Mouse (Mus musculus) heart, embryonic 14.5 days (tissue): Measurements from ENCODE around the gene Fam76a. TPM values are rescaled to one million over a fixed set of nuclear protein-coding genes. Genes with fewer than 3 reads are reported as not detected.

Experiments
- ATAC-seq: fragments of 200-750 bp; cut with Nextera tagmentation; 2 replicates; pipeline ENCODE4 v1.8.0; 2017; ENCODE audit warnings: low read depth, moderate TSS enrichment; ENCODE audit not compliant: insufficient number of reproducible peaks, insufficient read depth, low FRiP score
- H3K27ac ChIP-seq, 2 experiments: fragments of 200-500 bp in 1 of 2; fragments of 300-500 bp in 1 of 2; sonication (generic) in 1 of 2; replicated peaks in 1 of 2; 2 replicates each; pipeline ENCODE4 v1.5.1; 2012 to 2014; ENCODE audit warnings: low read depth in 2 of 2, low read length in 2 of 2, control low read depth in 1 of 2, mild to moderate bottlenecking in 1 of 2, mixed read lengths in 1 of 2; ENCODE audit not compliant: control insufficient read depth in 1 of 2, insufficient read depth in 1 of 2
- H3K27me3 ChIP-seq: fragments of 300-500 bp; sonication (generic); 2 replicates; pipeline ENCODE4 v1.6.1; 2014; ENCODE audit warnings: mild to moderate bottlenecking, low read length, control low read depth; ENCODE audit not compliant: control insufficient read depth, insufficient read depth
- H3K36me3 ChIP-seq: fragments of 300-500 bp; sonication (generic); 2 replicates; pipeline ENCODE4 v1.6.1; 2014; ENCODE audit warnings: mild to moderate bottlenecking, control low read depth, low read length, mixed read lengths; ENCODE audit not compliant: control insufficient read depth, insufficient read depth
- H3K4me1 ChIP-seq, 2 experiments: fragments of 200-500 bp in 1 of 2; fragments of 300-500 bp in 1 of 2; sonication (generic) in 1 of 2; 2 replicates each; pipeline ENCODE4 v1.6.1; 2012 to 2014; ENCODE audit warnings: low read length in 2 of 2, control low read depth in 1 of 2, mixed read lengths in 1 of 2; ENCODE audit not compliant: control insufficient read depth in 2 of 2, insufficient read depth in 2 of 2
- H3K4me2 ChIP-seq: fragments of 300-500 bp; sonication (generic); 2 replicates; pipeline ENCODE4 v1.6.1; 2014; ENCODE audit warnings: mild to moderate bottlenecking, low read length
- H3K4me3 ChIP-seq, 2 experiments: fragments of 200-500 bp in 1 of 2; fragments of 300-500 bp in 1 of 2; sonication (generic) in 1 of 2; 2 replicates each; pipeline ENCODE4 v1.5.1; 2012 to 2014; ENCODE audit warnings: low read length in 2 of 2, mild to moderate bottlenecking in 2 of 2, control low read depth in 1 of 2, low read depth in 1 of 2, moderate library complexity in 1 of 2; ENCODE audit not compliant: control insufficient read depth in 1 of 2, insufficient read depth in 1 of 2
- H3K9ac ChIP-seq: fragments of 300-500 bp; sonication (generic); 2 replicates; pipeline ENCODE4 v1.6.1; 2014; ENCODE audit warnings: mild to moderate bottlenecking, low read length
- H3K9me3 ChIP-seq: fragments of 300-500 bp; sonication (generic); 2 replicates; pipeline ENCODE4 v1.6.1; 2016; ENCODE audit warnings: low read length, control low read depth; ENCODE audit not compliant: control insufficient read depth
- WGBS: fragments of 180-500 bp; shearing (Covaris S2); extraction: QIAGEN DNeasy Blood & Tissue Kit; methylation state at CpG from one replicate; pipeline ENCODE4 v1.1.7; 2014; 5-methylcytosine and 5-hydroxymethylcytosine counted together
- polyA plus RNA-seq: library from polyadenylated mRNA; unstranded; fragments of >200 nt; fragmentation: Nextera tagmentation; extraction: Ambion mirVana; gene quantifications from 2 replicates; pipeline ENCODE4 v1.2.1, GENCODE M21; 2014

Fam76a gene
- polyA plus RNA-seq, 1 experiment from 2014 or later, result 44.9 TPM

DNA sequence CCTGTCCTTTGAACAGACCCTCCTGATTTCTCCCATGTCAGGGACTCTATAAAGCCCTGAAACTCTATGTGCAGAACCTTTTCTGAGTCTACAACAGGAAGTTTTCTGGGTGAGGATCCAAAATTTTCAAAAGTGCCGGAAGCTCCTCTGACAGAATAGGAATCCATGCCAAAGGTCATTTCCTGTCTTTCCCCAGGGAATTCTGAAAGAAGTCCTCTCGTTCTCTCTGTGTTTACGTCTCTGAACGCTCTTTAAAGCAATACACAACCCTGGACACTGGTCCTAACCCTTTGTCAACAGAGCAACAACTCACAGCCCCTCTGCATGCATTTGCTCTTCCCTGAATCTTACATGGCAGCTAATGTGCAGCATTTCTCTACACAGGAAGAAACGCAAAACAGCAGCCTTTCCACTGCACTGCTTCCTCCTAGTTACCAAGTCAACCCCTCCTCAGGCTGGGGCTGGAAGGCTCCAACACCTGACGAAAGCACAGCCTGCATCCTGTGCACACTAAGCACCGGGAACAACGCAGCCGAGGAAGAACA is 17.5 kb downstream of the Fam76a start:
- Histone ChIP-seq H3K4me2 (0 out of 2 replicates have a peak overlapping the region, but pooled peaks have one; percentile 21), H3K27ac (peak overlapping the region; percentile 53)
- 61% methylated on average over 9 of the region's 9 CpGs for WGBS

DNA sequence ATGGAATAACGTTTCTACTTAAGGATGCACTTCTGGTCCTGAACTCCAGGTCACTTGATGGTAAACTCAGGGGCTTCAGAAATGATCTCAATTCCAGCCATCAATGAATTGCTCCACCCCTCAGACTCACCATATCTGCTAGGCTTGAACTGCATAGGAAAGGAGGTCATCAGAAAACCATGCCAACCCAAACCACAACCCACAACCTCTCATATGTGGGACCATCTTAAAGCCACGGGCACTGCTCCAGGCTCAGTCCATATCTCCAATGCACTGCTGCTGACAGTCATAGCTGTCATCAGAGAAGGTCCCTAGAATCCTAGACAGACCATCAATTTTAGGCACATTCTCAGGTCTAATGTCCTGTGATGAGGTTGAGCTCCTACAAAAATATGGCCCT is 18.3 kb downstream of the Fam76a start:
- no peak for ATAC-seq
- Histone ChIP-seq H3K27me3 (no peaks in the 10 kb centered on the region), H3K4me1 (peaks cover 4 to 5% of the 10 kb centered on the region in 2 experiments; a peak in 1 of 4 replicates), H3K9ac (no peak overlapping the region), H3K27ac (peak overlapping the region in 1 of 2 experiments; percentile 53; a peak in 1 of 4 replicates), H3K9me3 (no peaks in the 10 kb centered on the region), H3K4me2 (no peak overlapping the region), H3K36me3 (peaks cover 78% of the 10 kb centered on the region), H3K4me3 (no peak overlapping the region)
- 74% methylated on average over 2 of the region's 2 CpGs for WGBS

More for the DNA sequence above, 17.5 kb downstream of the Fam76a start:
- Histone ChIP-seq H3K9me3 (no peaks in the 10 kb centered on the region), H3K9ac (no peak overlapping the region), H3K36me3 (peaks cover 85% of the 10 kb centered on the region), H3K4me3 (no peak overlapping the region), H3K4me1 (peaks cover 4 to 5% of the 10 kb centered on the region in 2 experiments; a peak in 1 of 4 replicates), H3K27me3 (no peaks in the 10 kb centered on the region)
- no peak for ATAC-seq

DNA sequence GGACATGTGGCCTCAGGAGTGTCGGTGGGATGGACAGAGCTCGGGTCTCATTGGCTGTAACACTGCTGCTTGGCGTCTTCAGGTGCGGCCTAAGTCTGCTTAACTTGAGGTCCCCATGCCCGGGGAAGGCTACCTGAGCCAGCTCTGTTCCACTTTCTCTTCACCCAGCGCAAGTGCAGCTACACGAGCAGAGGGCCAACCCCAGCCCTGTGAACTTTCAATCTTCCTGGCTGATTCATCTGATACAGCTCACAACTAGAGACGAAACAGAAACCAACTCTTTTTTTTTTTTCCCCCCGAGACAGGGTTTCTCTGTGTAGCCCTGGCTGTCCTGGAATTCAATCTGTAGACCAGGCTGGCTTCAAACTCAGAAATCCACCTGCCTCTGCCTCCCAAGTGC is 24.2 kb downstream of the Fam76a start:
- H3K36me3 ChIP-seq, result peaks cover 31% of the 10 kb centered on the region
- H3K4me3 ChIP-seq, result no peak overlapping the region
- WGBS, result 76% methylated on average over 9 of the region's 9 CpGs
- 0 out of 2 replicates have a peak, but pooled peaks cover 7% of the 10 kb centered on the region for H3K27me3 ChIP-seq
- H3K4me2 ChIP-seq, result no peak overlapping the region
- peaks cover 0 to 2% of the 10 kb centered on the region in 2 experiments; a peak in 1 of 4 replicates for H3K4me1 ChIP-seq
- no peak for ATAC-seq
- H3K27ac ChIP-seq, result no peak overlapping the region
- no peak overlapping the region for H3K9ac ChIP-seq
- no peaks in the 10 kb centered on the region for H3K9me3 ChIP-seq

DNA sequence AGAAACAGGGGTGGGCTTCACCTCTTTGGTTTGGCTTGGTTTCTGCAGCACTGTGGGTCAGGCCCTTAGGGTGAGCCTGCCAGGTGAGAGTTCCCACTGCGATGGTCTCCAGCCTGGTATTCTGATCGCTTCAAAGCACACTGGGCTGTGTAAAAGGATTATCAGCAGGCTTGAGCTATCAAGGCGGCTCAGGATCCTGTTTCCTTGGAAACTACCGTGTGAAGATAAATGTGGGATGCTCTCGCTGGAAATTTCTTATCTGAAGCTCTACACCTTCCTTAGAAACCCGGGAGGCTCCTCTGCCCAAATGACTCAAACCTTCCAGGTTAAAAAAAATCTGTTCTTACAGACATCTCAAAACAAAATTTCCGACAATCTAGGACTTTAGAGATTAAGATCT is 28.0 kb downstream of the Fam76a start:
- Histone ChIP-seq H3K4me1 (peaks cover 0 to 2% of the 10 kb centered on the region in 2 experiments; a peak in 1 of 4 replicates), H3K36me3 (no peaks in the 10 kb centered on the region), H3K4me3 (no peak overlapping the region), H3K27ac (no peak overlapping the region), H3K27me3 (0 out of 2 replicates have a peak, but pooled peaks cover 7% of the 10 kb centered on the region), H3K9me3 (no peaks in the 10 kb centered on the region), H3K4me2 (no peak overlapping the region), H3K9ac (no peak overlapping the region)
- no peak for ATAC-seq
- WGBS, result 8% methylated on average over 7 of the region's 7 CpGs

DNA sequence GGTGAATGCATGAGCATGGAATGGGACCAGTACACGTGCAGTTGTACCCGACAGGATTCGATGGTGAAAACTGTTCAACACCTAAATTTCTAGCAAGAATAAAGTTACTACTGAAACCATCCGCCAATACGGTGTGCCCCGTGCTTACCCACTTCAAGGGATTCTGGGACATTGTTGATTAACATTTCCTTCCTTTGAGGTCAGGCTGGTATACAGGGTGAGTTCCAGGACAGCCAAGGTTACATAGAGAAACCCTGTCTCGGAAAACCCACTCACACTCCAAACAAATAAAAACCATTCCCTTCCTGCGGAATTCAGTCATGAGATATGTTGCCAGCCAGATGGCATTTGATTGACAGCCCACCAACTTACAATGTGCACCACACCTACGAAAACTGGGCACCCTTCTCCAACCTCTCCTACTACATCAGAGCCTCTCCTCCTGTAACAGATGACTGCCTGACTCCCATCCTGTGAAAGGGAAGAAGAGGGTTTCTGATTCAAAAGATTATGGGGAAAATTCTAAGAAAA is 37.4 kb downstream of the Fam76a start:
- Histone ChIP-seq H3K27ac (peak overlapping the region; percentile 64 to 86), H3K27me3 (no peaks in the 10 kb centered on the region), H3K9me3 (no peaks in the 10 kb centered on the region), H3K4me1 (peaks cover 0 to 12% of the 10 kb centered on the region in 2 experiments; a peak in 1 of 4 replicates), H3K4me3 (peak overlapping the region; percentile 65 to 89), H3K36me3 (peaks cover under 1% of the 10 kb centered on the region), H3K9ac (peak overlapping the region; percentile 95), H3K4me2 (peak overlapping the region; percentile 80)
- no peak for ATAC-seq
- WGBS, result 9% methylated on average over 9 of the region's 9 CpGs

DNA sequence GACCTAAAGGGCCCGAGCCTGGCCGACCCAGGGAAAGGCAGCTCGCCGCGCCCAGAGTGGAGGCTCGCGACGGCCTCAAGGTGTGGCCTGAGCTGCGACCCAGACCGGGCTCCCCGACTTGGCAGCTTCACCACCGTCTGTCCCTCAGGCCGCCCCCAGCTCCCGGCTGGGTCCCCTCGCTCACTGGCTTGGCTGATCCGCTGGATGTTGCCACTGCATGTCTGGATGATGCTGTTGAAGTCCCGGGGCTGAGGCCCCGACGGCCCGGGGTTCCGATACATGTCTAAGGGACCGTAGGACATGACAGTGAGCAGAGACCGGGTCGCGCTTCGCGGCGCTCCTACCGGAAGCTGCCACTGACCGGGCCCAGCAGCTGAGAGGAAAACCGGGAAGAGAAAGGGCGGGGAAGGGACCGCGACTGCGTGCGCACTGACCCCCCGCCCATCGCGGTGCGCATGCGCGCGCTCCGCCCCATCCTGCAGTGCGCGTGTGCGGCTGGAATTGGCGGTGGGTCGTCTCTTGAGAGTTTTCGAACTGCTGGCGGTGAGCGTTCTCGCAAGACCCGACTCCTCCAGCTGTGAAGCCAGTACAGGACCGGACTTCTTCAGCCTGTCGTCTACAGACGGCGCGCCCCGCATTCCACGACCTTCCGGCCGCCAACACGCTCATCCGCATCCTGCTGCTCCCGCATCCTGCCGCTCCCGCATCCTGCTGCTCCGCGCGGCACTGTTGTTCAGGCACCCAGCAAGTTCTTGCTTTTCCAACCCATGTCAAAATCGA is 38.1 kb downstream of the Fam76a start, which contains the start of gene Stx12:
Gene Stx12 (minus strand): TSS at position 446 of the 780 bp plus-strand sequence.
- H3K9me3 ChIP-seq, result no peaks in the 10 kb centered on the region
- peaks cover 6% of the 10 kb centered on the region for H3K36me3 ChIP-seq
- H3K4me3 ChIP-seq, result peak within 1 kb of the TSS; percentile 65 to 89
- no peaks in the 10 kb centered on the region for H3K27me3 ChIP-seq
- ATAC-seq, result peak; percentile 92
- WGBS, result under 1% methylated on average over 72 of the region's 72 CpGs
- H3K27ac ChIP-seq, result peak within 1 kb of the TSS; percentile 71 to 86
- peak within 1 kb of the TSS; percentile 80 for H3K4me2 ChIP-seq
- H3K4me1 ChIP-seq, result peaks cover 0 to 17% of the 10 kb centered on the region in 2 experiments; a peak in 2 of 4 replicates
- peak within 1 kb of the TSS; percentile 95 for H3K9ac ChIP-seq

DNA sequence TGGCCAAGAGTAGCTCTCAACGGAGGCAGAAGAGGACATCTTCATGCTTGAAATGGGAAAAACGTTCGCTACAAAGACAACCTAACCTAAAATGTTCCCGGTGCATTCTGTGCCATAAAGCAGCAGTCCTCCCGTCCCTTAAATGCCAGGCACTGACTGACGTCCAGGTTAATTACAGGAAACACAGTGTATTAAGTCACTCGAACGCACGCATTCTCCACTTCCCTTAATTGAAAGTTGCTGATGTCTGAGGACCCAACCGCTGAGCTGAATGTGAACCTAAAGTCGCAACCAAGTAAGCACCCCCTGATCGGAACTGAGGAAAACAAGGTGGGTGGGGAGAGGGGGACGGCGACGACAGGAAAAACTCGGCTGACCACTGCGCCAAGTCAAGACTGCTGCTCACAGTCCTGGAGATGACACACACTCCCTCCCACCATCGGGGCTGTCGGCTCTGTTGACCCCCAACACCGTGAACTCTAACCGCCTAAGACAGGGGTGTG is 38.7 kb downstream of the Fam76a start:
- H3K4me1 ChIP-seq, result peaks cover 0 to 19% of the 10 kb centered on the region in 2 experiments; a peak in 2 of 4 replicates
- H3K27me3 ChIP-seq, result no peaks in the 10 kb centered on the region
- 1% methylated on average over 21 of the region's 21 CpGs for WGBS
- H3K36me3 ChIP-seq, result peaks cover 6% of the 10 kb centered on the region
- ATAC-seq, result no peak
- H3K27ac ChIP-seq, result peak overlapping the region; percentile 71 to 86
- no peaks in the 10 kb centered on the region for H3K9me3 ChIP-seq
- peak overlapping the region; percentile 65 to 89 for H3K4me3 ChIP-seq
- H3K4me2 ChIP-seq, result peak overlapping the region; percentile 80
- peak overlapping the region; percentile 95 for H3K9ac ChIP-seq
